Comparison of ENCODE assay signal across 29 mouse cellular contexts in the genomic region with DNA sequence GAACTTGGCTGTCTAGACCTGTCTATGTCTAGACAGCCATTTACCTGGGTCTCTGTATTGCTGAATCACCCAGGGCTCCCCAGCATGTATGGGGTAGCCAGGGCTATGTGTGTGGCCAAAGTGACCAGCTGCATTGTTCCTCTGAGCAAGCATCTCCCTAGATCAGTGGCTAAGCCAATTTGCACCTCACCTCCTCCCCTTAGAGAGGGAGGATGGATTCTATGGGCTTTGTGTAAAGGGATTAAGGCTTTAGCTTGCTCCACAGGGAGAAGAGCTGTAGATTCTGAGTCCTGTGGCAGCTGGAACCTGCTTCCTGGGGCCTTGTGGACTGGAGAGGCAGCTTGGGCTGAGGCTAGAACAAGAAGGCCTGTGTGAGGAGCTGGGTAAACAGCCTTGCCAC.
DNase-seq lines count a peak whose midpoint lies in the region; ATAC-seq and TF ChIP-seq lines count a peak whose summit lies in the region.
"Had no signal": no experiment of that assay in that cellular context is flagged by ENCODE, and none has a peak within 500 bp of the region (broad histone marks: within the 10 kb centered on the region; RNA-seq: fewer than 3 reads in every experiment).

No protein-coding gene starts in this region.

- TF ChIP-seq CTCF in heart, adult 2 months (IDR thresholded peaks at IDR 0.05) = no peak
- no peak for TF ChIP-seq CTCF in midbrain, postnatal 0 days (IDR thresholded peaks at IDR 0.05)

- H3K9me3 ChIP-seq in heart, embryonic 10.5 days = no peaks in the 10 kb centered on the region
- no peaks in the 10 kb centered on the region for H3K9me3 ChIP-seq in midbrain, embryonic 13.5 days
- no peaks in the 10 kb centered on the region for H3K9me3 ChIP-seq in midbrain, postnatal 0 days (ENCODE audit: low read length)
- H3K9me3 ChIP-seq: embryonic facial prominence, embryonic 12.5 days; embryonic facial prominence, embryonic 15.5 days; forebrain, embryonic 12.5 days; forebrain, embryonic 15.5 days; heart, embryonic 13.5 days had no signal

- no peak overlapping the region for H3K4me3 ChIP-seq in heart, embryonic 10.5 days
- no peak overlapping the region for H3K4me3 ChIP-seq in heart, adult 2 months
- no peak overlapping the region for H3K4me3 ChIP-seq in midbrain, embryonic 13.5 days (replicated peaks)
- H3K4me3 ChIP-seq in midbrain, postnatal 0 days (ENCODE audit: low read depth, low read length) = no peak overlapping the region
- H3K4me3 ChIP-seq: embryonic facial prominence, embryonic 12.5 days; embryonic facial prominence, embryonic 15.5 days; forebrain, embryonic 12.5 days; forebrain, embryonic 15.5 days; heart, embryonic 13.5 days had no signal

- TF ChIP-seq POLR2A in heart, adult 2 months (IDR thresholded peaks at IDR 0.05; ENCODE audit: insufficient read depth, low read depth, low read length) = no peak

- H3K4me1 ChIP-seq in heart, embryonic 10.5 days = peaks cover 23% of the 10 kb centered on the region
- peaks cover 1% of the 10 kb centered on the region for H3K4me1 ChIP-seq in heart, adult 2 months (ENCODE audit: control insufficient read depth, insufficient read depth, low read length)
- peaks cover 24% of the 10 kb centered on the region for H3K4me1 ChIP-seq in midbrain, embryonic 13.5 days (replicated peaks)
- H3K4me1 ChIP-seq in midbrain, postnatal 0 days (ENCODE audit: insufficient read depth, low read length) = no peaks in the 10 kb centered on the region

- H3K27me3 ChIP-seq in heart, embryonic 10.5 days (ENCODE audit: insufficient read depth, poor library complexity, severe bottlenecking) = no peaks in the 10 kb centered on the region
- no peaks in the 10 kb centered on the region for H3K27me3 ChIP-seq in heart, adult 2 months (ENCODE audit: control insufficient read depth, insufficient read depth, low read length)
- peaks cover 14% of the 10 kb centered on the region for H3K27me3 ChIP-seq in midbrain, embryonic 13.5 days
- H3K27me3 ChIP-seq in midbrain, postnatal 0 days (ENCODE audit: insufficient read depth, low read length) = no peaks in the 10 kb centered on the region
- H3K27me3 ChIP-seq: CH12.LX; embryonic facial prominence, embryonic 12.5 days; embryonic facial prominence, embryonic 15.5 days; forebrain, embryonic 15.5 days; heart, embryonic 13.5 days had no signal

- TF ChIP-seq EP300 in heart, adult 2 months (IDR thresholded peaks at IDR 0.05; ENCODE audit: insufficient read depth, low read depth, low read length) = no peak

- H3K27ac ChIP-seq in heart, embryonic 10.5 days = 0 out of 2 replicates have a peak overlapping the region, but pooled peaks have one; percentile 31
- no peak overlapping the region for H3K27ac ChIP-seq in heart, adult 2 months
- H3K27ac ChIP-seq in midbrain, embryonic 13.5 days = 0 out of 2 replicates have a peak overlapping the region, but pooled peaks have one; percentile 15
- no peak overlapping the region for H3K27ac ChIP-seq in midbrain, postnatal 0 days (ENCODE audit: low read depth, low read length)
- H3K27ac ChIP-seq: embryonic facial prominence, embryonic 12.5 days; embryonic facial prominence, embryonic 15.5 days; forebrain, embryonic 12.5 days; forebrain, embryonic 15.5 days; heart, embryonic 13.5 days; hindbrain, embryonic 14.5 days; hindbrain, postnatal 0 days had no signal

- no peak overlapping the region for H3K4me2 ChIP-seq in midbrain, embryonic 13.5 days (replicated peaks)
- H3K4me2 ChIP-seq in midbrain, postnatal 0 days (ENCODE audit: low read depth, low read length, poor library complexity, severe bottlenecking) = no peak overlapping the region
- H3K4me2 ChIP-seq: embryonic facial prominence, embryonic 12.5 days; embryonic facial prominence, embryonic 15.5 days; forebrain, embryonic 12.5 days; forebrain, embryonic 15.5 days; heart, embryonic 13.5 days; hindbrain, embryonic 14.5 days had no signal

- H3K36me3 ChIP-seq in heart, embryonic 10.5 days = no peaks in the 10 kb centered on the region
- no peaks in the 10 kb centered on the region for H3K36me3 ChIP-seq in heart, adult 2 months (ENCODE audit: control insufficient read depth, insufficient read depth, low read length)
- H3K36me3 ChIP-seq in midbrain, embryonic 13.5 days = no peaks in the 10 kb centered on the region
- H3K36me3 ChIP-seq in midbrain, postnatal 0 days (ENCODE audit: insufficient read depth, low read length) = no peaks in the 10 kb centered on the region
- H3K36me3 ChIP-seq: embryonic facial prominence, embryonic 12.5 days; embryonic facial prominence, embryonic 15.5 days; forebrain, embryonic 12.5 days; forebrain, embryonic 15.5 days; heart, embryonic 13.5 days had no signal

- H3K79me2 ChIP-seq in heart, adult 2 months (replicated peaks; ENCODE audit: control insufficient read depth, insufficient read depth, low read length) = no peaks in the 10 kb centered on the region

- no peak for DNase-seq in heart, embryonic 10.5 days (ENCODE audit: low spot score)
- no peak for DNase-seq in heart, adult 2 months
- no peak for DNase-seq in midbrain, postnatal 0 days (ENCODE audit: low spot score)
- peak; percentile 69 for DNase-seq in retina, adult 2 months (ENCODE audit: low read depth, low spot score)
- DNase-seq in retina, postnatal 7 days (ENCODE audit: low read depth, low spot score) = peak; percentile 75
- no peak for DNase-seq in right cerebral cortex, postnatal 14 days
- DNase-seq: adrenal gland, postnatal 10 days; adrenal gland, postnatal 36 days; B cell, adult 2 months; cerebellum, adult 11 months; cerebellum, adult 2 months; cerebellum, adult 9-11 months; cerebellum, postnatal 25 days; gastrocnemius, postnatal 10 days; gastrocnemius, postnatal 36 days; heart, adult 11 months; heart, postnatal 14 days; heart, postnatal 4 days had no signal

- H3K9ac ChIP-seq in heart, adult 2 months (ENCODE audit: low read depth, low read length) = no peak overlapping the region
- no peak overlapping the region for H3K9ac ChIP-seq in midbrain, embryonic 13.5 days (replicated peaks)
- H3K9ac ChIP-seq in midbrain, postnatal 0 days (replicated peaks; ENCODE audit: low read length, poor library complexity, severe bottlenecking) = no peak overlapping the region
- H3K9ac ChIP-seq: embryonic facial prominence, embryonic 12.5 days; embryonic facial prominence, embryonic 15.5 days; forebrain, embryonic 12.5 days; forebrain, embryonic 15.5 days; heart, embryonic 13.5 days; hindbrain, embryonic 14.5 days had no signal

- ATAC-seq in midbrain, embryonic 13.5 days = 0 out of 2 replicates have a peak, but pooled peaks have one; percentile 47
- no peak for ATAC-seq in midbrain, postnatal 0 days (ENCODE audit: low FRiP score)
- ATAC-seq in activated CD4-positive, CD25-positive, alpha-beta regulatory T cell, adult 4 months = no peak
- ATAC-seq: forebrain, embryonic 15.5 days; hindbrain, postnatal 0 days; inflammation-experienced regulatory T-cells, adult 6 months had no signal

- intact Hi-C loops in heart, adult 2 months (cut with DNase I) = no loop called here

Comparison
In these comparisons a context has a peak if more than half of its experiments do, and no peak if none do; other contexts are left out.
1. H3K27ac ChIP-seq: peak in heart, embryonic 10.5 days (single experiment) and midbrain, embryonic 13.5 days (single experiment); none in heart, adult 2 months (single experiment) and midbrain, postnatal 0 days (single experiment).
2. DNase-seq: peak in retina, adult 2 months (single experiment) and retina, postnatal 7 days (single experiment); none in heart, embryonic 10.5 days (single experiment), heart, adult 2 months (0 of 2), midbrain, postnatal 0 days (single experiment) and right cerebral cortex, postnatal 14 days (single experiment).